Mouse (Mus musculus) heart, postnatal 0 days (tissue): Measurements from ENCODE around the gene Lmntd1. TPM values are rescaled to one million over a fixed set of nuclear protein-coding genes. Genes with fewer than 3 reads are reported as not detected.

Experiments
- ATAC-seq: fragments of 200-750 bp; cut with Nextera tagmentation; 2 replicates; pipeline ENCODE4 v1.8.0; 2017; ENCODE audit warnings: low read depth, moderate number of reproducible peaks, moderate library complexity; ENCODE audit not compliant: insufficient read depth
- DNase-seq: peaks from one replicate; pipeline ENCODE4 v3.0.0-alpha.2; 2016; ENCODE audit warnings: low spot score
- H3K27ac ChIP-seq: fragments of 300-500 bp; sonication (generic); 2 replicates; pipeline ENCODE4 v1.5.1; 2014; ENCODE audit warnings: low read depth, mild to moderate bottlenecking
- H3K27me3 ChIP-seq: fragments of 300-500 bp; sonication (generic); 2 replicates; pipeline ENCODE4 v1.6.1; 2014; ENCODE audit warnings: low read length, mixed read lengths; ENCODE audit not compliant: control insufficient read depth, insufficient read depth
- H3K36me3 ChIP-seq: fragments of 300-500 bp; sonication (generic); replicated peaks from 2 replicates; pipeline ENCODE4 v1.6.1; 2014; ENCODE audit warnings: low read length, mixed read lengths; ENCODE audit not compliant: control insufficient read depth, insufficient read depth
- H3K4me1 ChIP-seq: fragments of 300-500 bp; sonication (generic); 2 replicates; pipeline ENCODE4 v1.6.1; 2014; ENCODE audit warnings: antibody characterized with exemption; ENCODE audit not compliant: control insufficient read depth, insufficient read depth
- H3K4me2 ChIP-seq: fragments of 300-500 bp; sonication (generic); 2 replicates; pipeline ENCODE4 v1.6.1; 2014; ENCODE audit warnings: low read depth, mild to moderate bottlenecking, low read length, moderate library complexity
- H3K4me3 ChIP-seq: fragments of 300-500 bp; sonication (generic); 2 replicates; pipeline ENCODE4 v1.5.1; 2014; ENCODE audit warnings: low read depth, low read length
- H3K9ac ChIP-seq: fragments of 300-500 bp; sonication (generic); replicated peaks from 2 replicates; pipeline ENCODE4 v1.6.1; 2014; ENCODE audit warnings: low read depth, low read length, mixed read lengths
- H3K9me3 ChIP-seq: fragments of 300-500 bp; sonication (generic); replicated peaks from 2 replicates; pipeline ENCODE4 v1.6.1; 2016; ENCODE audit warnings: low read length; ENCODE audit not compliant: control insufficient read depth
- CTCF ChIP-seq: IDR thresholded peaks from 2 replicates; pipeline ENCODE4 v1.5.1; 2016; ENCODE audit warnings: antibody characterized with exemption, control low read depth, low read depth
- EP300 ChIP-seq: IDR thresholded peaks from 2 replicates; pipeline ENCODE4 v1.6.1; 2016; ENCODE audit warnings: antibody characterized with exemption, low read depth
- WGBS: fragments of 180-500 bp; shearing (Covaris S2); extraction: QIAGEN DNeasy Blood & Tissue Kit; methylation state at CpG from one replicate; pipeline ENCODE4 v1.1.7; 2014; 5-methylcytosine and 5-hydroxymethylcytosine counted together
- polyA plus RNA-seq: library from polyadenylated mRNA; unstranded; fragments of >200 nt; fragmentation: Nextera tagmentation; extraction: Ambion mirVana; gene quantifications from 2 replicates; pipeline ENCODE4 v1.2.1, GENCODE M21; 2015
- total RNA-seq: library from RNA; depleted of rRNA; stranded (reverse); fragments of >200 nt; gene quantifications from 2 replicates; pipeline ENCODE4 v1.2.3, GENCODE M21; 2014; ENCODE audit warnings: low replicate concordance

The Lmntd1 gene
- total and polyA plus RNA-seq, 2 experiments from 2014 or later = 4.5 to 9.8 TPM

- Histone ChIP-seq H3K9me3 (no peaks in the 10 kb centered on the region), H3K4me3 (no peak overlapping the region), H3K4me2 (no peak overlapping the region), H3K27me3 (no peaks in the 10 kb centered on the region), H3K9ac (no peak overlapping the region), H3K36me3 (no peaks in the 10 kb centered on the region), H3K4me1 (no peaks in the 10 kb centered on the region), H3K27ac (no peak overlapping the region)
- no peak for TF ChIP-seq EP300
- TF ChIP-seq CTCF = no peak
- DNase-seq (no peak), ATAC-seq (no peak)
- 42% methylated on average over 4 of the region's 4 CpGs for WGBS
These were observed 213.0 kb downstream of the Lmntd1 start for GRCm38 (mm10) chr6:145401140-145401539.

GRCm38 (mm10) chr6:145397881-145398280 lies 216.2 kb downstream of the Lmntd1 start:
- Histone ChIP-seq H3K27me3 (no peaks in the 10 kb centered on the region), H3K36me3 (no peaks in the 10 kb centered on the region), H3K9me3 (no peaks in the 10 kb centered on the region), H3K4me2 (no peak overlapping the region), H3K4me3 (no peak overlapping the region), H3K4me1 (no peaks in the 10 kb centered on the region), H3K9ac (no peak overlapping the region), H3K27ac (no peak overlapping the region)
- ATAC-seq = no peak
- WGBS = 87% methylated on average over 4 of the region's 4 CpGs
- TF ChIP-seq EP300 = no peak
- no peak for TF ChIP-seq CTCF
- DNase-seq = no peak

- Histone ChIP-seq H3K27ac (no peak overlapping the region), H3K9me3 (no peaks in the 10 kb centered on the region), H3K27me3 (no peaks in the 10 kb centered on the region), H3K9ac (no peak overlapping the region), H3K4me3 (no peak overlapping the region), H3K4me2 (no peak overlapping the region), H3K36me3 (no peaks in the 10 kb centered on the region), H3K4me1 (no peaks in the 10 kb centered on the region)
- DNase-seq (no peak), ATAC-seq (no peak)
- TF ChIP-seq EP300 (no peak), CTCF (peak; percentile 36)
- 90% methylated on average over 2 of the region's 2 CpGs for WGBS
These were observed 217.6 kb downstream of the Lmntd1 start for GRCm38 (mm10) chr6:145396534-145396933.

GRCm38 (mm10) chr6:145390421-145390820 lies 223.7 kb downstream of the Lmntd1 start:
- no peak overlapping the region for H3K9ac ChIP-seq
- TF ChIP-seq CTCF = no peak
- no peak for TF ChIP-seq EP300
- WGBS = 46% methylated on average over 2 of the region's 2 CpGs

GRCm38 (mm10) chr6:145389904-145390303 lies 224.2 kb downstream of the Lmntd1 start:
- no peak overlapping the region for H3K9ac ChIP-seq
- peaks cover 16% of the 10 kb centered on the region for H3K4me1 ChIP-seq
- ATAC-seq (no peak), DNase-seq (no peak)
- TF ChIP-seq CTCF (no peak), EP300 (no peak)
- no peaks in the 10 kb centered on the region for H3K9me3 ChIP-seq
- no peak overlapping the region for H3K4me3 ChIP-seq
- 60% methylated on average over 7 of the region's 7 CpGs for WGBS
- H3K4me2 ChIP-seq = no peak overlapping the region
- peak overlapping the region; percentile 3; the same call in 1 of the 2 replicates for H3K27ac ChIP-seq
- no peaks in the 10 kb centered on the region for H3K27me3 ChIP-seq
- H3K36me3 ChIP-seq = no peaks in the 10 kb centered on the region

More at GRCm38 (mm10) chr6:145390421-145390820, 223.7 kb downstream of the Lmntd1 start:
- Histone ChIP-seq H3K4me1 (peaks cover 16% of the 10 kb centered on the region), H3K27me3 (no peaks in the 10 kb centered on the region), H3K9me3 (no peaks in the 10 kb centered on the region), H3K4me2 (no peak overlapping the region), H3K27ac (peak overlapping the region; percentile 3; the same call in 1 of the 2 replicates), H3K36me3 (no peaks in the 10 kb centered on the region), H3K4me3 (no peak overlapping the region)
- DNase-seq = no peak
- no peak for ATAC-seq

GRCm38 (mm10) chr6:145387378-145387777 lies 226.7 kb downstream of the Lmntd1 start:
- 48% methylated on average over 6 of the region's 6 CpGs for WGBS
- Histone ChIP-seq H3K4me3 (no peak overlapping the region), H3K4me1 (peaks cover 24% of the 10 kb centered on the region), H3K36me3 (no peaks in the 10 kb centered on the region), H3K4me2 (no peak overlapping the region), H3K27ac (no peak overlapping the region), H3K27me3 (no peaks in the 10 kb centered on the region), H3K9ac (no peak overlapping the region), H3K9me3 (no peaks in the 10 kb centered on the region)
- no peak for TF ChIP-seq EP300
- no peak for TF ChIP-seq CTCF
- ATAC-seq = peak; percentile 62; the same call in 1 of the 2 replicates
- peak; percentile 65 for DNase-seq
